Mouse (Mus musculus) cerebellum, adult 9-10 months (tissue): ENCODE data around the gene Gm43191.
"Not testable (repeated sequence)": the region's sequence is repeated elsewhere in the genome, so short reads cannot be mapped to it uniquely, and the experiment has no call there.

Experiments
- DNase-seq: peaks from one replicate; pipeline ENCODE4 v3.0.0; 2022

The Gm43191 gene

GRCm38 (mm10) chr3:116661288-116661869 lies 19.7 kb downstream of the Gm43191 start:
- no peak for DNase-seq

GRCm38 (mm10) chr3:116659856-116660430 lies 21.1 kb downstream of the Gm43191 start:
- no peak for DNase-seq

- DNase-seq: no peak
Measured at GRCm38 (mm10) chr3:116658928-116659565, 22.0 kb downstream of the Gm43191 start.

- DNase-seq: no peak
Measured at GRCm38 (mm10) chr3:116656184-116656965, 24.7 kb downstream of the Gm43191 start.

GRCm38 (mm10) chr3:116654051-116654450 lies 27.0 kb downstream of the Gm43191 start:
- DNase-seq: not testable (repeated sequence)

GRCm38 (mm10) chr3:116653278-116653945 lies 27.6 kb downstream of the Gm43191 start:
- DNase-seq: no peak

GRCm38 (mm10) chr3:116652033-116652446 lies 29.0 kb downstream of the Gm43191 start:
- no peak for DNase-seq

GRCm38 (mm10) chr3:116650698-116651097 lies 30.4 kb downstream of the Gm43191 start:
- DNase-seq: no peak

GRCm38 (mm10) chr3:116648805-116649204 lies 32.3 kb downstream of the Gm43191 start:
- DNase-seq: no peak

GRCm38 (mm10) chr3:116646387-116646786 lies 34.7 kb downstream of the Gm43191 start:
- DNase-seq: no peak

- no peak for DNase-seq
Measured at GRCm38 (mm10) chr3:116642373-116642772, 38.7 kb downstream of the Gm43191 start.

GRCm38 (mm10) chr3:116641811-116642371 lies 39.2 kb downstream of the Gm43191 start:
- no peak for DNase-seq

- DNase-seq: no peak
Measured at GRCm38 (mm10) chr3:116640024-116640423, 41.0 kb downstream of the Gm43191 start.

- no peak for DNase-seq
Measured at GRCm38 (mm10) chr3:116638572-116638971, 42.5 kb downstream of the Gm43191 start.

GRCm38 (mm10) chr3:116637693-116638476 lies 43.2 kb downstream of the Gm43191 start:
- no peak for DNase-seq

- DNase-seq: no peak
Measured at GRCm38 (mm10) chr3:116635799-116636198, 45.3 kb downstream of the Gm43191 start.

GRCm38 (mm10) chr3:116634853-116635252 lies 46.2 kb downstream of the Gm43191 start:
- no peak for DNase-seq

- DNase-seq: no peak
Measured at GRCm38 (mm10) chr3:116634091-116634490, 47.0 kb downstream of the Gm43191 start.

GRCm38 (mm10) chr3:116632971-116633370 lies 48.1 kb downstream of the Gm43191 start:
- no peak for DNase-seq

GRCm38 (mm10) chr3:116631459-116631858 lies 49.6 kb downstream of the Gm43191 start:
- no peak for DNase-seq

- no peak for DNase-seq
Measured at GRCm38 (mm10) chr3:116622641-116623040, 58.4 kb downstream of the Gm43191 start.
